Mouse (Mus musculus) thymus, postnatal 14 days (tissue): Measurements from ENCODE around the gene Ccdc191.
A peak's percentile ranks its signal among the peaks of the same experiment; 100 is the strongest.

ENCODE experiments used
- DNase-seq: peaks from one replicate; pipeline ENCODE4 v3.0.0; 2021

Gene Ccdc191

DNA sequence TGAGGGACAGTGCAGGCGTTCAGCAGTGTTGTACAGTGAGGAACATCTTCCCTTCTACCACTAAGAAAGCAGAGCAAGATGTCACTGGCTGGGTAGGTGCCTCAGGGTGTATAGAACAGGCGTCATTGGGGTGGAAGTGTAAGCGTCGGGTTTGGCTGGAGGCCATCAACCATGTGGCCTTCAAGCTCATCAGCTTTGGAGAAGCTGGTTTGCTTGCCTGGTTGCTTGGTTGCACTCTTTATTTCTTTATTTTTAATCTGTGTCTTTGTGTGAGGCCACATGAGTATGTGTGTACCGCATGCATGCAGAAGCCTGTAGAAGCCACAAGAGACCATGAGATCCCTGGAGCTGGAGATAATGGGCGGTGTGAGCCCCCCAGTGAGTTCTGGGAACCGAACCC is 42.7 kb downstream of the Ccdc191 start:
- no peak for DNase-seq

DNA sequence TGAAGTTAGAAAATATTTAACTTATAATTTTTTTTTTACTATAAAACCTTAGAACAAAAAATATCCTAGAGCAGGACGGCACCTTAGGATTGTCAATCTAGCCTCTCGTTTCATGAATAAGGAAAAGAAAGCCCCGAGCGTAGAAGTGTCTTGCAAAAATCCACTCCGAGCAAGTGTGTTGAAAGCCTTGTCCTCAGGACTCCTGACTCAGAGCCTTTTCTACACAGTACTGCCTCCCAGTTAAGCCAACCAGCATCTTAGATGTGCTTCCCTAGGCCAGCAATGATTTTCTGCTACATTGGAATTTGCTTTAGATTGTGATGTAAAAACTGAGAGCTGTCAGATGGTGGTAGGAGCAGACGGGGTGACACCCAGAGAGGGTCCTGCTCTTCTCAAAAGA is 43.4 kb downstream of the Ccdc191 start:
- no peak for DNase-seq

DNA sequence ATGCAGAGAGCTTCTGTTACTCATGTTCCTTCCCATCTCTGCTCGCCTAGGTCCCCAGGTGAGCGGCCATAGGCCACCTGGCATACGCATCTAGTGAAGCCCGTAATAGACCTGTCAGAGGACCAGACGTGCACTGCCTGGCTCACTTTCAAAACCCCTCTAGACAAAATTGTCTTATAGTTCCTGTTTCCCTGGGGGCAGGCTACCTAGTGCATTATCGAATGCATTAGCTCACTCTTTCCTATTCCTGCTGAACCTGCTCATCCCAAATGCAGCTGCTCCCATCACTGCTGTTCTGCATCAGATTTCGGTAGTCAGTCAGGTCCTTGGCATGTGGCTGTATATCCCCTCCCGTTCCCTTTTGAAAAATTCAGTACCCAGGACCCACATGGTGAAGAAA is 45.3 kb downstream of the Ccdc191 start:
- no peak for DNase-seq

DNA sequence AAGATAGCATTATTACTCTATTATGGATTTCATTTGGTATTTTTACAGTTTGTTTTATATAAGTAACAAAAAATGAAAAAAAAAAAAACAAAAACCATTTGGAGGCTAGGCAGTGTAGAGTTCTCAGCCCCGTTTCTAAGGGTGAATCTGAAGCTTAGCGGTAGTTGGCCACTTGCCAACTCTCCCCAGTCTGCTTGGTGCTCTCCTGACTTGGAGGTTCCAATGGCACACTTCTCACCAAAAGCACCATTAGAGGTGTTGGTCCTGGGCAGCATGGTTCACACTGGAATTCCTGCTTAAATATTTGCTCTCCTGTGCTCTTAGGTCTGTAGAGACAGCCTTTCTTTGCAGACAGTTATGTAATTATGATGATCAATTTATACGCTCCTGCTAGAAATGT is 45.8 kb downstream of the Ccdc191 start:
- no peak for DNase-seq

DNA sequence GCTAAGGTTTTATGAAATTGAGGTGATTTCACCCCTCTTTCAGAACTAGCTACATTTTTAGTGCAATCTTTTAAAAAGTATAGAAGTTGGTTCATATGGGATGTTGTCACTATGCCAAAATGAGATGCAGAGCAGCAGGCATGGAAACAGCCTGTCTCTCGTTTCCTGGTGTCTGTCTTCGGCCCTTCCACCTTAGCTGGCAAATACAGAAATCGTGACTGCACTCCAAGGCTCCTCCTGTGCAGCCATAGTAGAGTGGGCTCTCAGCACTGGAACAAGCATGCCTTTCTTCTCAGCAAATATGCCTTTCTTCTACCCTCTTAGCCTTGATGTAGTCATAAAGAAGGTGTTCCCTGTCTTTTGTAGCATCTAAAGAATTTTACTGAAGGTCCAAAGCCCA is 46.3 kb downstream of the Ccdc191 start:
- DNase-seq: no peak

DNA sequence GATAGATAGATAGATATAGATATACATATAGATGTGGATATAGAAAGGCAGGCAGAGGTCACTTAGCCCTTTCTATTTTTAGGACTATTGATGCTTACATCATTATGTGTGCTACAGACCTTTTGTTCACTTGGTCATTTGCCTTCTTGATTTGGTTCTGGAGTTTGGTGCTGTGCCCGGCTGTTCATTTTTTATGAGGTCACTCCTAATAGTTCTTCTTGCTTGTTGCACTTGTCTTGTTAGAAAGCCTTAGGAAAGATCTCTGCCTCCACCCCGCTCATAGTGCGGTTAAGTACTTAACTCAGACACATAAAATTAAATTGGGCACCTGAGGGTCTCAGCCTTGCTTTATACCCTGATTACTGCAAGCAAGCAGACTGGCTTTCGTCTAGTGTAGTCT is 51.2 kb downstream of the Ccdc191 start:
- no peak for DNase-seq

DNA sequence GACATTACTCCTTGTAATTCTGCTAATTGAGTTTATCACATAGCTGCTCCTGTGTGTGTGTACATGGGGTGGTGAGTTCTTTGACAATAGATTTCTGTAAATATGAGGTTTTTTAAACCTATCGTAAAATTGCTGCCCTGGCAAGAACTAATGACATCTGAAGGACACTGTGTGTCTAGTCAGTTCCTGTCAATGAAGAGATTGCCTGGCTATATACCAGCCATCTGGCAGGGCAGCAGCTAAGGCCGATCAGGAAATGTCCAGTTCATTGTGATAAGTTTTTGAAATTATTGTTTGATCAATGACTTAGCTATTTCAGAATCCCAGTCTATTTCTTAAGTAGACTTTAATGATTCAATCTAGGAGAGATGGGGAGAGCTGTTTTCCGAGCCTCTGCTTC is 55.8 kb downstream of the Ccdc191 start:
- DNase-seq: no peak

DNA sequence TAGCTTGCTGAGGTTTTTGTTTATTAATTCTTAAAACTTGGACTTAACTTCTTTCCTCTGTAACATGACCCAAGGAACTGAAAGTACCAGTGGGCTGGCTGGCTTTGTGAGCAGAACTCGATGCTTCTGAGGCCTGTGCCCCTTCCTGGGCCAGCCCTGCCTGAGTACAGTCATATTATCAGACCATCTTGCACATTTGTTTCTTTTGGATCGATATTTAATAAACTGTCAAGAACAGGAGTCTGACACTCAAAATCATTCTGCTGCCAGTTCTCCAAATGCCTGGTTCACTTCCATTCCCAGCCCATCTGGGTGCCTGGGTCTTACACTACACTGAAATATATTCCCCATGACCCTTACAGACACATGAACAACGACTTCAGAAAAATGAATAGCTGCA is 56.3 kb downstream of the Ccdc191 start:
- DNase-seq: no peak

DNA sequence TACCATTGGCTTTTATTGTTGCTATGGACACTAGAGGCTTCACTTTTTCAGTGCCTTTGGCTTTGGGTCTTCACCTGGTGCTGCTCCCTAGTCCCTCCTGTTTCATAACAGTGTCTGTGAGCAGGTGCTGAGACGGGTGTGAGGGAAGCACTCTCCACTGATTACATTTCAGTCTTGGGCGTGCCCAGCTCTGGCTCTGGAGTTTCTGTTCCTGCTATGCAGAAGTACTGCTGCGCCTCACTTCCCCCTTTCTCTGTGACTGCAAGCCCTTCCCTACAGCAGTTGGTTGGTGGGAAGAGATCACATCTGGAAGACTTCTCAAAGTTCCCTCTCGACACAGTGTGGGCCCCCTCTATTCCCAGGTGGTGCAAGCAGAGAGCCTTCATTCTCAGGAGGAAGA is 62.0 kb downstream of the Ccdc191 start:
- DNase-seq: no peak

DNA sequence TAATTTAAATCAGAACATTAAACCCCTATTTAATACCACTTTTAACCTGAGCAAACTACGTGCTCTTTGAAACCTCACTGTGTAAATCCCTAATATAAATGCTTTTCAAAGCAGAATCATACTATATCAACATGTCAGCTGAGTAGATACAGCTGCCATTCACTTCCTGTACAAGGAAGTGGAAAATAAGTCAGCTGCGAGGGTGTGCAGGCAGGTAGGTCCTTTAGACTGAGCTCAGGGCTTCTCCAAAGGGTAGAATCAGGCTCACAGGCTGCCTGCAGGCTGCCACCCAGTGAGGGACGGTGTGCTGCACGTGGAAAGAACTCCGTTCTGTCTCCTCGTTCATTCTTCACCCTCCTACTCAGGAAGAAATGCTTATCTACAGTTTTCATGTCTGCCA is 65.3 kb downstream of the Ccdc191 start:
- peak; percentile 46 for DNase-seq

DNA sequence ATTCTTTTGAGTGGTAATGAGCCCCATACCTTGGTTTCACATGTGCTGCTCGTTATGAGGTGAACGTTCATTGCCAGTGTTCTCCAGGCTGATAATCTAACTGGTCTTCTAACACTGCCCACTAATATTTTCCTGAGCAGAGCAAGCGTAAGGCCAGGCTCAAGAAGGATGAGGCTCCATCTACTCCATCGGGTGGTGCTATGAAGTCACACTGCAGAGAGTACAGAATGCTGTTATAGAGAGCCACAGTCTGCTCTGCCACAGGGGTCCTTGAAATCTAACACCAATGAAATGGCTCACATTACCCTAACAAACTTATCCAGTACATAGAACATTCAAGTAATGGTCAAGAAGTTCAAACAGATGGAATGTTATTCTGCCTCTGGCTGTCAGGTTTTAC is 68.4 kb downstream of the Ccdc191 start:
- DNase-seq: no peak

DNA sequence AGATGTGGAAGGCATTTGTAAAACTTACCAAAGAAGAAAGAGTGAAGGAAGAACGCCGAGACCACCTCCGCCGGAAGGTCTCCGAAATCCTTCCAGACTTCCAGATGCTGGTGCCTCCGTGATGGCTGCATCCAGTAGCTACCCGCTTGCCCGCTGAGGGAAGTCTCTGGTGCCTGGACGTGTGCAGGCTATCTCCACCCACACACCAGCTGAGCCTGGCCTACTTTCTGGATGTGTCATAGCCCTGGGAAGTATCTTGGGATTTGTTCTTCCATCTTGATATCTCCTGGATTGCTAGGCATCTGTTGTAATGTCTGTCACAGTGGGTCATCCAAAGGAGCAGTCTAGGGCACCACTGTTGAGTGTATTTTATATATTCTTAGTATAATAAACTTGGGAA is 73.7 kb downstream of the Ccdc191 start:
- DNase-seq: no peak

DNA sequence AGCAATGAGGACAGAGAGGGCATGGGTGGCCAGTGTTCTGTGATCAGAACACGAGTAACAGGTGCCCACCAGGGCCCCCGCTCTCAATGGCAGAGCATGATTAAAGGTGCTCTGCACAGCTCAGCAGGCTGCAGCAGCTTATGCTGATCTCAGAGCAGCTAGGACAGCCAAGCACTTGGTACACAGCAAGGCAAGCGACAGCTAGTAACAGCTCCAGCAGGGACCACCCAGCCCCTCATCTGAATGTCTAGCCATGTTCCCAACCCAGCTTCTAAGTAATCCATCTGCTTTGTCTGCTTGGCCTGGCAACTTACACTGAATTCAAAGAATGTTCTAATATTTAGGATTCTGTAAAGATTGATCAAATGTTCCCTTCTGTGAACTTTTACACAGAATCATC is 74.2 kb downstream of the Ccdc191 start:
- DNase-seq: no peak

DNA sequence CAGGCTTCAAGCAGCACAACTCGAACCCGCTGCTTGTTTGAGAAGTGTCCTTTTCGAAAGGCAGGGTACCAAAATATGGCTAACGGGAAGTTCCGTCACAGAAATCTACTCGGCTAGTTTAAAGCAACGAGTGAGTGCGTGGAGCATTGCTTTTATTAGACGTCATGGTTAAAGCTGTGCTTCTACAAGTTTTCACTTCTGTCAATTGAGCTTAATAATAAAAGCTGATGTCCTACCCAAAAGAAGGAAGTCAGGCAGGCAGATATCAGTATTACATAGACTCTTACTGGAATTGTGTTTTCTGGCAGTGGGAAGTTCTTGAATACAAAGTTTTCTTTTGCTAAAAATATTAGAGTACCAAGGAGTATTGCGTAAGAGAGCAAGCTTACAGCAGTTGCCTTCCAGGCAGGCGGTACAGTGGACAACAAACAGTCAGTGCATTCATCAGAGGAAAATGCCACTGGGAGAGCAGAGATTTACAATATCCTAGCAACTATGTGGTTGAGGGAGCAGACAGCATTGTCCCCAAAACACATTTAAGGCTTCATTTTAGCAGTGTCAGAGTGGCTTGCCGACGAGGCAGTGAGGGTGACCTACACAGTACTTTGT is 76.3 kb downstream of the Ccdc191 start:
- no peak for DNase-seq

DNA sequence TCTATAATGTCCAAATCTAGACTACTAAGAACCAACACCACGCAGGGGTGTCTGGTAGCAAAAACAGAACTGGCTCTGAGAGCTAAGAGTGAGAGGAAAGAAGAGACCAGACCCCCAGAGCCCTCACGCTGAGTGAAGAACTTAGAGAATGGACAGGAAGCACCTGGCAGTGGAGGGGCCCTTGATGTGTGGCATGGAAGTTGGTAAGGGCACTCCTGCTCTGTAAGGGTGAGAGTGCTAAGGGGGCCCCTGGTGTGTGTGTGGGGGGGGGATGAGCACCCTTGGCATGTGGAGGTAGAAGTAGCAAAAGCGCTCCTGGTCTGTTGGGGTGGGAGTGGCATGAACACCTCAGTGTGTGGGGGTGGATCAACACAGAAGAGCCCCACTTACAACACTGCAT is 80.8 kb downstream of the Ccdc191 start:
- peak; percentile 66 for DNase-seq

DNA sequence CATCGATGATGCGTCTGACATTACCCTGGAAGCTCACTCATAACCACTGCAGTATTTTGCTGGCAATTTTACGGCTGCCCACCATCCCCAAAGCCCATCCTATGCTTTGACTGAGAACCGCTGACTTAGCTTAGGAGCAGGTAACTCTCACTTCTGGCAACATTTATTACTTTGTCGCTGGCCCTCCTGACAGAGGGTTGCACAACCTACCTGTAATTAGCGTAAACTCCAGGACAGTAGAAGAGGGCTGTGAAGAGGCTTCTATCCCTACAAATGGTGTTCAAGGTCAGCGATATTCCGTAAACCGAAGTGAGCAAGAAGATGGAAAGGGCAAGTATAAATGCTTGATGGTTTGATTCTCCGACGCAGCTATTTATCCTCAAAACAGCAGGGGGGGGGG is 81.6 kb downstream of the Ccdc191 start:
- DNase-seq: no peak

DNA sequence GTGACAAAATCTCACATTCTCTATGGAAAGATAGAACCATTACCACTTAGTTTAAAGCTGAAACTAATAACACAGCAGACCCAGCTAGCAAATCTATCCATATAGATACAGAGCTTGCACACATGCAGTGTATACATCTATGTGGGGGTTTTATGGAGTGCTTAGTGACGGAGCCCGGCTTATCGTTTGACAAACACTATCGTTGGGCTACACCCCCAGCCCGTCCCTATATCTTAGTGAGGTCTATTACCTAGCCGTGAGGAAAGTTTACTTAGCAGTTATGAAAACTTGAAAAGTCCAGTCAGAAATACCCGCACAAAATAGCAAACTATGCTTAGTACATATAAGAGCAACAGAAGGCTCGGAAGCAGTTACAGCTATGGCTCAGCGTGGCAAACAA is 82.1 kb downstream of the Ccdc191 start:
- DNase-seq: no peak

DNA sequence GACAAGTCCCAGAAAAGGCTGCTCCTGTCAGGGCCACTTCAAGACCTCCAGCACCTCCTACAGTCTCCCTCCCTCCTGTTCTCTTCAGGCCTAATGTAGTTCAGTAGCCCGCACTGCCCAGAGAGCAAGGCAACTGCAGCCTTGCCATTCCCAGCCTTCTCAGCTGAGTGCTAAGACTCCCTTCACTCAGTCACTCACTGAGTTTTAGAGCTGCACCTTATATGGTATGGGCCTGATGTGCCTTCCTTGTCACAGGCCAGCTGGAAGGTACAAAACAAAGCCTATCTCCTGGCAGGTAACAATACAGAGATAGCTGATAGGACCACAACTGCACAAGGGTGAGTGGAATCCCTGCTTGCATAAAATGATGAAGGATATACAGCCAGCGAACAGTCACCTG is 82.8 kb downstream of the Ccdc191 start:
- DNase-seq: no peak

DNA sequence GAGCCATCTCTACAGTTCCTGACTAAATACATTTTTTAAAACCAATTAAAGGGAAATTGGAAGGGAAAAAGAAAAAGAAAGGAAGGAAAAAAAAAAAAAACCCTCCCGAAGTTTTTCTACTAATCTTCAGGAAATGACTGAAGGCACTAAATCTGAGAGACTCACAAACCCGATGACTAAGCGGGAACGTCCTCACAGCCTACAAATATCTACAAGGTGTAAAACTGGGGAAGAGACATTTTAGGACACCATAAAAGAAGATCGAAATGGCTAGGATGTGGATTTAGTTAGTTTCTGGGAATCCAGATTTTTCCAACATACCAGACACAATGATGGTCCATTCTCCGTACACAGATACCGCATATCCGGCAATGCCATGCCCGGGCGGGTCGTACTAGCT is 83.5 kb downstream of the Ccdc191 start:
- no peak for DNase-seq

DNA sequence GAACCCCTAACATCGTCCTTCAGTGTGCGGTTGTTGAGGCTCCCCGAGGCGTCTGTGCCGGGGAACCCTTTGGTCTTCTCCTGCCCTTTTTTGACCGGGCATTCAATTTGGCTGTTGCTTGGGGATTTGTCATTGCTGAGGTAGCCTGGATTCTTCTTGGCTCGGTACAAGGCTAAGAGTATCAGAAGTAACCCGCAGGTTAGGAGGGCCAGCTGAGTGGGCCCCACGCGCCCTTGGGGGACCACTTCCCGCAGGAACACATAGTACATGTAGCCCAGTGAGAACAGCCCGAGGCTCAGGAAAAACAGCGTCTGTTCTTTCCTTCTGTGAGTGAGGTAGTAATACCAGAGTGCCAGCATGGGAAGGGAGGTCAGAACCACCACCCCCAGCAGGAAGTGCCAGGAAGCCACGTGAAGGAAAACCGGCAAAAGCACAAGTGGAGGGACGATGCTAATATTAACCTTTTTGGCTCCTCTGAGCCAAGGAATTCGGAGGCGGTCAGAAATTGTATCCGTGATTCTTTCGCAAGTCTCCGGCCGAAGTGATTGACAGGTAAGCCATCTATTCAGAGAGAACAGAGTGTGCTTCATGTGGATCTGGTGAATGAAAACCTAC is 84.1 kb downstream of the Ccdc191 start:
- DNase-seq: no peak

DNA sequence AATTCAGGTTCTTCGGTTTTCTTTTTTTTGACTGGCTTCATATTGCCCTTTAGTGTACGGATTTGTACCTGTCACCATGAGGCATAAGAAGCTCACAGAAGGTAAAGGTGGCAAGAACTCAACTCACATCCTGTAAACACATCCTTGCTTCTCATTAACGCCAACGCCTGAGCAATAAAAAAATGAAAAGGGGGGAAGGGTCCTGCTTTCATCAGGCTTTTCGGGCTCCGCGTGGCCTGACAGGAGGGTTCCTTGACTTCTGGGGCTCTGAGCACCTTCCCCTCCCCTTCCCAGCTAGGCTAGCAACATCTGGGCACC is 89.4 kb downstream of the Ccdc191 start:
- no peak for DNase-seq

DNA sequence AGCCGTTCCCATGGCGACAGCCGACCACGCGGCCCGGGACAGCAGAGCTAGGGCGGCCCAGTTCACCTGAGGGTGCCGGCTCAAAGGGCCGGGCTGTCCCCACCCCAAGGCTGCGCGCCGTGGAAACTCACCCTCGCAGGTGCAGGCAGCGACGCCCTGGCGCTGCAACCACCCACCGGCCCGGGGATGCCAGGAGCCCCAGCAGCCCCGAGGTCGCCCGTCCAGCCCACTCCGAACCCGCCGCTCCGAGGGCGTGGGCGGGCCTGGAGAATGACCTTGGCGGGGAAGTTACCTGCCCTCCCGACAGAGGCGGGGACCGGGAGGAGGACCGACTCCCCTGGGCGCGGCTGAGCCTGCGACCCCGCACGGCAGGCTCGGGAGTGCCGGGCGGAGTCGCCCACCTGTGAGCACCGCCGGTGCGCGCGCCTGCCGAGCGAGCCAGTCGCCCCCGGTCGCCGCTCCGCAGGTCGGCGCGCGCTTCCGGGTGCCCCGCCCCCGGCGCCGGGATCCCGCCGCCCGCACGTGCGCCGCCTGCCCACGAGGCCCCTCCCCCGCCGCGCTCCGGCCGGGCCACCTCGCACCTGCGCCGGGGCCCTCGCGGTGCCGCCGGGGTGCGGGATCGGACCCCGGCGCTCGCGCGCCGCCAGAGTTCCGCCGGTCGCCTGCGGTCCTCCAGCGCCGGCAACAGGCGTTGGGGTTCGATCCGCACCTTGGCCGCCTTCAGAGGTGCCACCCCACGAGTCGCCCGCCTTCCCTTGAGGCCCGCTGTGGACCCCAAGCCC is 89.9 kb downstream of the Ccdc191 start, which contains the start of gene Zdhhc23:
TSS of gene Zdhhc23 (minus strand) at position 464 of the 782 bp plus-strand sequence.
- DNase-seq: peak; percentile 77

DNA sequence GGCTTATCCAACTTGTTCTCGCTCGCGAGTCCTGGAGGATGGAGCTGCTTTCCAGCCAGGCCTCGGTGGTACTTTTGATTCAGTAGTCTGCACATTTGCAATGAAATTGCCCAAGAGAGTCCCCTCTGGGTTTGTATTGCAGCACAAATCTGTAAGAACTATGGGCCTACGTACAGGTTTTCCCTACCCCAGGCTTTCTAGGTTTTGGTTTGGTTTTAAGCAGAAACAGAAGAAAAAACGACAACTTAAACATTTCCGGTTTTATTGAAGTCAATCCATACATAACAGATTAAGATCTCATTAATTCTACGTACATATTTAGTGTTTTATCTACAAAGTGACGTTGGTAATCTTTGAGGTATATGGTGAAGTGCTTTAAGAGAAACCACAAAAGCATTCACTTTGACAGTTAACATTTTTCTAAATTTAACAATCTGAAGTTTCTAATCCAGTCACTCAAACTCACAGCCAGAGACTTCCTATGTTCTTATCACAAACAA is 90.6 kb downstream of the Ccdc191 start:
- DNase-seq: no peak

DNA sequence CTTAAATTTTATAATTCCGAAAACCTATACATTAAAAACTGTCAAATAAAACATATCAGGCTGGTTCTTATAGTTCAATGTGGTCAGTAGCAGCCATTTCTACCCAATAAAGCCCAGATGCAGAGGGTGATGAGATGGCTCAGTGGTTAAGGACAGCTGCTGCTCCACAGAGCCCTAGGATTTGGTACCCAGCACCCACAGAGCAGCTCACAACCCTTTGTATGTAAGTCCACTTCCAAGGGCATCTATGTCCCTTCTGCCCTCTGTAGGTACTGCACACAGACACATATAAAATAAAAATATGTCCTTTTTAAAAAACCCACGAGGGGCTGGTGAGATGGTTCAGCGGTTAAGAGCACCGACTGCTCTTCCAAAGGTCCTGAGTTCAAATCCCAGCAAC is 96.7 kb downstream of the Ccdc191 start:
- DNase-seq: no peak
